Mouse (Mus musculus) intestine, embryonic 16.5 days (tissue): ENCODE data around the gene Slc36a3. TPM values are rescaled to one million over a fixed set of nuclear protein-coding genes. Genes with fewer than 3 reads are reported as not detected.
"Not testable (repeated sequence)": the region's sequence is repeated elsewhere in the genome, so short reads cannot be mapped to it uniquely, and the experiment has no call there.

Experiments
- ATAC-seq: fragments of 200-750 bp; cut with Nextera tagmentation; 2 replicates; pipeline ENCODE4 v1.8.0; 2017; ENCODE audit warnings: moderate TSS enrichment, moderate library complexity
- H3K27ac ChIP-seq: fragments of 300-500 bp; sonication (generic); 2 replicates; pipeline ENCODE4 v1.5.1; 2014; ENCODE audit warnings: mild to moderate bottlenecking, low read length
- H3K27me3 ChIP-seq: fragments of 300-500 bp; sonication (generic); replicated peaks from 2 replicates; pipeline ENCODE4 v1.6.1; 2014; ENCODE audit warnings: low read length, control low read depth, mixed read lengths; ENCODE audit not compliant: control insufficient read depth, insufficient read depth
- H3K36me3 ChIP-seq: fragments of 300-500 bp; sonication (generic); 2 replicates; pipeline ENCODE4 v1.6.1; 2014; ENCODE audit warnings: low read length, control low read depth; ENCODE audit not compliant: control insufficient read depth, insufficient read depth
- H3K4me1 ChIP-seq: fragments of 300-500 bp; sonication (generic); 2 replicates; pipeline ENCODE4 v1.6.1; 2014; ENCODE audit warnings: low read length, control low read depth, mixed read lengths; ENCODE audit not compliant: control insufficient read depth, insufficient read depth
- H3K4me2 ChIP-seq: fragments of 300-500 bp; sonication (generic); 2 replicates; pipeline ENCODE4 v1.6.1; 2014; ENCODE audit warnings: low read depth, low read length, control low read depth
- H3K4me3 ChIP-seq: fragments of 300-500 bp; sonication (generic); 2 replicates; pipeline ENCODE4 v1.5.1; 2014; ENCODE audit warnings: mild to moderate bottlenecking, low read length
- H3K9ac ChIP-seq: fragments of 300-500 bp; sonication (generic); 2 replicates; pipeline ENCODE4 v1.6.1; 2014; ENCODE audit warnings: low read depth, low read length
- H3K9me3 ChIP-seq: fragments of 300-500 bp; sonication (generic); 2 replicates; pipeline ENCODE4 v1.6.1; 2016; ENCODE audit warnings: low read length, control low read depth; ENCODE audit not compliant: control insufficient read depth
- WGBS: fragments of 180-500 bp; shearing (Covaris S2); extraction: QIAGEN DNeasy Blood & Tissue Kit; methylation state at CpG from one replicate; pipeline ENCODE4 v1.1.7; 2014; 5-methylcytosine and 5-hydroxymethylcytosine counted together
- polyA plus RNA-seq: library from polyadenylated mRNA; unstranded; fragments of >200 nt; fragmentation: Nextera tagmentation; extraction: Ambion mirVana; gene quantifications from 2 replicates; pipeline ENCODE4 v1.2.1, GENCODE M21; 2015

The Slc36a3 gene
- polyA plus RNA-seq, 1 experiment from 2014 or later = not detected

GRCm38 (mm10) chr11:55117031-55117430 lies 34.5 kb downstream of the Slc36a3 start:
- no peak overlapping the region for H3K27ac ChIP-seq
- H3K9ac ChIP-seq = no peak overlapping the region
- H3K36me3 ChIP-seq = no peaks in the 10 kb centered on the region
- no peak for ATAC-seq
- H3K27me3 ChIP-seq = no peaks in the 10 kb centered on the region
- 90% methylated on average over 2 of the region's 2 CpGs for WGBS
- no peak overlapping the region for H3K4me3 ChIP-seq
- H3K9me3 ChIP-seq = no peaks in the 10 kb centered on the region
- H3K4me2 ChIP-seq = no peak overlapping the region
- H3K4me1 ChIP-seq = no peaks in the 10 kb centered on the region

- Histone ChIP-seq H3K9me3 (no peaks in the 10 kb centered on the region), H3K4me1 (no peaks in the 10 kb centered on the region), H3K9ac (no peak overlapping the region), H3K4me2 (no peak overlapping the region), H3K27me3 (no peaks in the 10 kb centered on the region), H3K27ac (no peak overlapping the region), H3K36me3 (no peaks in the 10 kb centered on the region), H3K4me3 (no peak overlapping the region)
- ATAC-seq = no peak
- 89% methylated on average over 3 of the region's 3 CpGs for WGBS
Observed at GRCm38 (mm10) chr11:55116004-55116403, 35.5 kb downstream of the Slc36a3 start.

GRCm38 (mm10) chr11:55114291-55114690 lies 37.2 kb downstream of the Slc36a3 start:
- Histone ChIP-seq H3K27ac (no peak overlapping the region), H3K4me1 (peaks cover 5% of the 10 kb centered on the region; the same call in 1 of the 2 replicates), H3K36me3 (no peaks in the 10 kb centered on the region), H3K9me3 (no peaks in the 10 kb centered on the region), H3K4me2 (no peak overlapping the region), H3K9ac (no peak overlapping the region), H3K27me3 (no peaks in the 10 kb centered on the region), H3K4me3 (no peak overlapping the region)
- 70% methylated on average over 2 of the region's 2 CpGs for WGBS
- 0 out of 2 replicates have a peak, but pooled peaks have one; percentile 9 for ATAC-seq

GRCm38 (mm10) chr11:55113861-55114250 lies 37.7 kb downstream of the Slc36a3 start:
- 16% methylated on average over 4 of the region's 4 CpGs for WGBS
- H3K9ac ChIP-seq, H3K9me3 ChIP-seq, H3K4me1 ChIP-seq, H3K36me3 ChIP-seq, H3K27ac ChIP-seq, H3K4me3 ChIP-seq, H3K27me3 ChIP-seq, H3K4me2 ChIP-seq: not testable (repeated sequence)
- ATAC-seq = 0 out of 2 replicates have a peak, but pooled peaks have one; percentile 3

- Histone ChIP-seq H3K9me3 (no peaks in the 10 kb centered on the region), H3K4me1 (peaks cover 5% of the 10 kb centered on the region; the same call in 1 of the 2 replicates), H3K36me3 (no peaks in the 10 kb centered on the region), H3K27ac (no peak overlapping the region), H3K27me3 (no peaks in the 10 kb centered on the region), H3K4me2 (no peak overlapping the region), H3K9ac (no peak overlapping the region), H3K4me3 (no peak overlapping the region)
- ATAC-seq = peak; percentile 59; the same call in 1 of the 2 replicates
- 48% methylated on average over 7 of the region's 7 CpGs for WGBS
Observed at GRCm38 (mm10) chr11:55113209-55113860, 38.2 kb downstream of the Slc36a3 start.

GRCm38 (mm10) chr11:55110566-55111169 lies 40.8 kb downstream of the Slc36a3 start:
- H3K9ac ChIP-seq = no peak overlapping the region
- peak; percentile 48; the same call in 1 of the 2 replicates for ATAC-seq
- H3K27me3 ChIP-seq = no peaks in the 10 kb centered on the region
- no peak overlapping the region for H3K4me2 ChIP-seq
- H3K4me3 ChIP-seq = no peak overlapping the region
- WGBS = 55% methylated on average over 7 of the region's 7 CpGs
- no peaks in the 10 kb centered on the region for H3K36me3 ChIP-seq
- H3K9me3 ChIP-seq = no peaks in the 10 kb centered on the region
- no peak overlapping the region for H3K27ac ChIP-seq
- peaks cover 5% of the 10 kb centered on the region; the same call in 1 of the 2 replicates for H3K4me1 ChIP-seq

- Histone ChIP-seq H3K4me2 (no peak overlapping the region), H3K9me3 (no peaks in the 10 kb centered on the region), H3K27ac (no peak overlapping the region), H3K9ac (no peak overlapping the region), H3K27me3 (no peaks in the 10 kb centered on the region), H3K36me3 (no peaks in the 10 kb centered on the region), H3K4me1 (peaks cover 5% of the 10 kb centered on the region; the same call in 1 of the 2 replicates), H3K4me3 (no peak overlapping the region)
- WGBS = 91% methylated on average over 7 of the region's 7 CpGs
- ATAC-seq = no peak
Observed at GRCm38 (mm10) chr11:55109521-55110300, 41.8 kb downstream of the Slc36a3 start.

- H3K27me3 ChIP-seq = no peaks in the 10 kb centered on the region
- no peak overlapping the region for H3K4me3 ChIP-seq
- no peaks in the 10 kb centered on the region for H3K9me3 ChIP-seq
- H3K4me2 ChIP-seq = no peak overlapping the region
- H3K4me1 ChIP-seq = peaks cover 5% of the 10 kb centered on the region; the same call in 1 of the 2 replicates
- H3K27ac ChIP-seq = no peak overlapping the region
- 91% methylated on average over 1 of the region's 1 CpGs for WGBS
- no peak for ATAC-seq
- no peak overlapping the region for H3K9ac ChIP-seq
- H3K36me3 ChIP-seq = no peaks in the 10 kb centered on the region
Observed at GRCm38 (mm10) chr11:55106636-55107035, 44.9 kb downstream of the Slc36a3 start.

- Histone ChIP-seq H3K9ac (no peak overlapping the region), H3K27ac (no peak overlapping the region), H3K4me1 (no peaks in the 10 kb centered on the region), H3K36me3 (no peaks in the 10 kb centered on the region), H3K9me3 (no peaks in the 10 kb centered on the region), H3K4me3 (no peak overlapping the region), H3K4me2 (no peak overlapping the region), H3K27me3 (no peaks in the 10 kb centered on the region)
- 73% methylated on average over 4 of the region's 4 CpGs for WGBS
- ATAC-seq = no peak
Observed at GRCm38 (mm10) chr11:55105389-55105788, 46.1 kb downstream of the Slc36a3 start.
